Mouse (Mus musculus): ENCODE measurements at regions not wholly inside any gene's neighbourhood (a gene's known extent, or its start where the extent isn't known, plus 50 kb on each side); places are given as distances from the start of the nearest gene placed in this dataset.

DNA sequence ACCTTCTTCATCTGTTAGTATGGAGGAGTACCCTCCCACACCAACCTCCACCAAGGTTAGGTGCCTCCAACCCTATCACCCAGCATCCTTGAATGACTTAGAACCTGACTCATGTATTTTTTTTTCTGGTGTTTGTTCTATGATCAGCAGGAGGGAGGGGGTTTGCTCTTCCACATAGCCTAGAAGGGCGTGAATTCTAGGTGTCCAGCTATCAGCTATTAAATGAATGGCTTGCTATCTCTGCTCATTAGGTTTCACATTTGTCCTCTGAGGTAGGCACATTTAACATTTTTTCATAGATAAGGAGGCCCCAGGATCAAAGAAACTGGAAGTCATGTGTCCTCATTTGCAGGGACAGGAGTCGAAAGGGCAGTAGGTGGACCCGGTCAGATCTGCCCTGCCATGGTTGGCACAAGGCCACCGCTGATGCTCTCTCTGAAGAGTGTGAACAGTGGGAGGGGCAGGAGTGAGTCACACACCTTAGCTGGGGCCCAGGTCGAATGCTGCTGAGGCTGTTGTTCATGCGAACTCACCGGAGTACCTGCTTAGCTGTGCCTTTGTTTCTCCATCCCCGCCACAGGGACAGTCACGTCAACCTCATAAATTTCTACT lies 424.4 kb downstream of the Med13l start:
- no peak for TF ChIP-seq CTCF (IDR thresholded peaks at IDR 0.05; ENCODE audit: low read depth, low read length)
- no peak for TF ChIP-seq POLR2A (IDR thresholded peaks at IDR 0.05; ENCODE audit: insufficient read depth, low read length)

Data from ES-Bruce4 (cell line).